Mouse (Mus musculus) midbrain, embryonic 15.5 days (tissue): ENCODE measurements around the gene Inpp5b. TPM values are rescaled to one million over a fixed set of nuclear protein-coding genes. Genes with fewer than 3 reads are reported as not detected.

Experiments used
- ATAC-seq: fragments of 200-750 bp; cut with Nextera tagmentation; replicated peaks from 2 replicates; pipeline ENCODE4 v1.8.0; 2017; ENCODE audit warnings: moderate TSS enrichment
- H3K27ac ChIP-seq: fragments of 300-500 bp; sonication (generic); 2 replicates; pipeline ENCODE4 v1.5.1; 2015; ENCODE audit warnings: mild to moderate bottlenecking, inconsistent platforms
- H3K27me3 ChIP-seq: fragments of 300-500 bp; sonication (generic); replicated peaks from 2 replicates; pipeline ENCODE4 v1.6.1; 2015; ENCODE audit warnings: inconsistent platforms
- H3K36me3 ChIP-seq: fragments of 300-500 bp; sonication (generic); replicated peaks from 2 replicates; pipeline ENCODE4 v1.6.1; 2015; ENCODE audit warnings: inconsistent platforms
- H3K4me1 ChIP-seq: fragments of 300-500 bp; sonication (generic); 2 replicates; pipeline ENCODE4 v1.6.1; 2015; ENCODE audit warnings: inconsistent platforms
- H3K4me2 ChIP-seq: fragments of 300-500 bp; sonication (generic); 2 replicates; pipeline ENCODE4 v1.6.1; 2015; ENCODE audit warnings: inconsistent platforms, mild to moderate bottlenecking, moderate library complexity
- H3K4me3 ChIP-seq: fragments of 300-500 bp; sonication (generic); 2 replicates; pipeline ENCODE4 v1.5.1; 2015; ENCODE audit warnings: mild to moderate bottlenecking, inconsistent platforms
- H3K9ac ChIP-seq: fragments of 300-500 bp; sonication (generic); 2 replicates; pipeline ENCODE4 v1.6.1; 2015; ENCODE audit warnings: mild to moderate bottlenecking, inconsistent platforms
- H3K9me3 ChIP-seq: fragments of 300-500 bp; sonication (generic); 2 replicates; pipeline ENCODE4 v1.6.1; 2016; ENCODE audit warnings: inconsistent platforms
- WGBS: fragments of 180-500 bp; shearing (Covaris S2); methylation state at CpG from one replicate; pipeline ENCODE4 v1.1.7; 2015; ENCODE audit warnings: mixed read lengths; 5-methylcytosine and 5-hydroxymethylcytosine counted together
- polyA plus RNA-seq: library from polyadenylated mRNA; unstranded; fragments of >200 nt; fragmentation: Nextera tagmentation; extraction: Ambion mirVana; gene quantifications from 2 replicates; pipeline ENCODE4 v1.2.1, GENCODE M21; 2015

Gene Inpp5b
- polyA plus RNA-seq, 1 experiment from 2014 or later: 29.1 TPM

DNA sequence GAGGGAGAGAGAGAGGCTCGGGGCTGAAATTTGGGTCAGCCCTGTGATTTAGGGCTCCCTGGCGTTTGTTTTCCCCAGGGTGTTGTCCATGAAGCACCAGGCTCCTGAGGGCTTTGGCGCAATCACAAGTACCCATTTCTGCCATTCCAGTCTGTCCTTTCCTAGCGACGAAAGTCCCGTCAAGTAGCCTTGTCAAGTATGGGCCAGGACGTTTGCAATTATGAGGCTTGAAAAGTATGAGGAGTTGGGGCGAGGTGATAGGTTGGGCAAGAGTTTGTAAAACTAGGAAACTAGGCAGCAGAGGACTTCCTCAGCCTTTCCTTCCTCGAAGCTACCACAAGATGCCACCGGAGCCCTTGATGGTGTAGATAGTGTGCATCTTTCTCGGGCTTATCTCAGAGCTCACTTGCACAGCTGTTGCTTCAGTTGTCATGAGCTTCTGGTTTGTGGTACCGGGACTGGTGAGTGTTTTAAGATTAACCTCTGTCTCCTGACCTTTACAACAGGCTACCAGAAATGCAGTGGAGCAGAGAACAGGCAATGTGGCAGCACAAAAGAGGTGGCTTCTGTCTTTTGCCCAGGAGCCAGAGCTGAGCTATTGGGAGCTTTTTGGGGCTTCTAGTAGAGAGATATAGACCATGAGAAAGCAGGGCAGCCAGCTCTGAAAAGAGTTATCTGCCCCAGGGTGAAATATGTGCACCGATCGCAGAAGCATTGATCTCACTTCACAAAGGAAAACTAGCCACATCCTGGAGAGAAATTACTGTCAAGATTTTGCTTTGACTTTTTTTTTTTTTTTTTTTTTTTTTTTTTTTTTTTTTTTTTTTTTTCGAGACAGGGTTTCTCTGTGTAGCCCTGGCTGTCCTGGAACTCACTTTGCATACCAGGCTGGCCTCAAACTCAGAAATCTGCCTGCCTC is 10.9 kb downstream of the Inpp5b start:
- H3K4me2 ChIP-seq: peak overlapping the region; percentile 95
- 17% methylated on average over 15 of the region's 15 CpGs for WGBS

DNA sequence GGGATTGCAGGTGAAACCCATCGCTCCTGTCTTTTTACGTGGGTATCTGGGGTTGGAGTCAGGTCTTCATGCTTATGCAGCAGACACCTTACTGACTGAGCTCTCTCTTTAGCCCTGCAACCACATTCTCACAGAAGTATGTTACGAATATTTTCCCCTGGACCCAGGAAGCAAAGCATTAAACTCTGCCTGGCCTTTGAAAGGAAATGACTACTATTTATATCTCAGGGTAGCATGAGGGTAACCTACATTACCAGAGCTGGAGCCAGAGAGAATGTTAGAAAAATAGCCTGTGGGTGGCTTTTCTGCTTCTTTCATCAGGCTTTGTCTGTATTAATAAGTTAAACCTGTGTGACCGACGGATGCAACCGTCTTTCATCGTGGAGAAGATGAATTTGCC is 13.9 kb downstream of the Inpp5b start:
- no peak for ATAC-seq
- H3K27ac ChIP-seq: no peak overlapping the region
- no peaks in the 10 kb centered on the region; the same call in 1 of the 2 replicates for H3K36me3 ChIP-seq
- no peaks in the 10 kb centered on the region for H3K27me3 ChIP-seq
- no peaks in the 10 kb centered on the region for H3K9me3 ChIP-seq
- no peak overlapping the region for H3K9ac ChIP-seq
- H3K4me3 ChIP-seq: no peak overlapping the region
- 65% methylated on average over 7 of the region's 7 CpGs for WGBS
- H3K4me2 ChIP-seq: no peak overlapping the region
- H3K4me1 ChIP-seq: peaks cover 16% of the 10 kb centered on the region

More for the DNA sequence above, 10.9 kb downstream of the Inpp5b start:
- H3K9me3 ChIP-seq: no peaks in the 10 kb centered on the region
- no peak overlapping the region for H3K27ac ChIP-seq
- peaks cover 16% of the 10 kb centered on the region for H3K4me1 ChIP-seq
- no peaks in the 10 kb centered on the region for H3K27me3 ChIP-seq
- H3K9ac ChIP-seq: peak overlapping the region; percentile 64
- H3K4me3 ChIP-seq: peak overlapping the region; percentile 78
- ATAC-seq: no peak
- 0 out of 2 replicates have a peak, but pooled peaks cover 1% of the 10 kb centered on the region for H3K36me3 ChIP-seq

DNA sequence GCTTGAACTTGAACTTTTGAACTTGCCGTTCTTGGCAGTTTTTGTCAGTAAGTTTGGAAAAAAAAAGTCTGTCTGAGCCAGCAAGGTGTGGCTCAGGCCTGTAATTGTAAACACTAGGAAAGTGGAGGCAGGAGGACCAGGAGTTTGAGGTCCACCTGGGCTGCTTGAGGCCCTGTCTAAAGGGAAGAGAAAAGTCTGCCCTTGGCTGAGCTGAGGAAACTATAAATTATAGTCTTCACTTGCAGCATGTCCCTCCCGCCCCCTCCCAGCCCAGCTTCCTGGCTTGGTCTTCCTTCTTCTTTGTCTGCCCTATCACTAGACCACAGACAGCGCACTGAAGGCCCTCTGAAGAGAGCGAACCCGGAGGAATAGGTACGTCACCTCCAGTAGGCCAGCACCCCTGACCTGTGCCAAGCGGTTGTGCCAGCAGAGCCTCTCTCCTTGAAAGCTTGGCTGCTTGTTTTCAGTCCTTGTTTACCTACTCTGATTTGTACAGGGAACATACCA is 17.7 kb downstream of the Inpp5b start:
- Histone ChIP-seq H3K27me3 (no peaks in the 10 kb centered on the region), H3K4me3 (no peak overlapping the region), H3K36me3 (no peaks in the 10 kb centered on the region; the same call in 1 of the 2 replicates), H3K9me3 (no peaks in the 10 kb centered on the region), H3K27ac (no peak overlapping the region), H3K9ac (no peak overlapping the region), H3K4me2 (no peak overlapping the region), H3K4me1 (no peaks in the 10 kb centered on the region)
- ATAC-seq: no peak
- 88% methylated on average over 7 of the region's 7 CpGs for WGBS

GRCm38 (mm10) chr4:124761201-124761600 is 19.6 kb downstream of the Inpp5b start:
- Histone ChIP-seq H3K36me3 (no peaks in the 10 kb centered on the region; the same call in 1 of the 2 replicates), H3K9ac (no peak overlapping the region), H3K4me1 (no peaks in the 10 kb centered on the region), H3K4me2 (no peak overlapping the region), H3K9me3 (no peaks in the 10 kb centered on the region), H3K27ac (no peak overlapping the region), H3K27me3 (no peaks in the 10 kb centered on the region), H3K4me3 (no peak overlapping the region)
- WGBS: 67% methylated on average over 1 of the region's 1 CpGs
- ATAC-seq: no peak

DNA sequence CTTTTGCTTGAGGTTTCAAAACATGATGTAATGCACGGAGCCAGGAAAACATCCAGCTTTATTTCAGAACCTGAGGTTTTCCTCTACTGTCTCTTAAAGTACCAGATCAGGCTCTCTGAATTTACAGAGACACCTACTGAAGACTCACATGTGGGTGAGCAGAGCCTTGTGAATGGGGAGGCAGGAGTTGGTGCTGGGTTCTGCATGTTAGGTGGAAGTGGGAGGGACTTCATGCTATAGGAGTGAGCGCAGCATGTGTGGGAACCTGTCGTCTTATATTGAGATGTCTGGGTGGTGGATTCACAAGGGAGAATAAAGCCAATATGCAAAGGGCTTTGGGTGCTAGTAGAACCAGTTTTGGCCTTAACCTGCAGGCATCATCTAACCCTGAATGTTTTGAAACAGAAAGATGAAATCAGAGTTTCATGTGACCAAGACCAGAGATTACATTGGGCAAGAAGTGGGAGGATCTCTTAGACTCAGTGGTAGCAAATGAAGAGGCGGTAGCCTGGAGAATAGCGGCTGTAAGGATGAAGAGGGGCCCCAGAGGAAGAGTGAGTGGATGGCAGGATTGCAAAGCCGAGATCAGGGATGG is 21.3 kb downstream of the Inpp5b start:
- Histone ChIP-seq H3K9me3 (no peaks in the 10 kb centered on the region), H3K4me1 (no peaks in the 10 kb centered on the region), H3K4me3 (no peak overlapping the region), H3K27me3 (no peaks in the 10 kb centered on the region), H3K36me3 (no peaks in the 10 kb centered on the region; the same call in 1 of the 2 replicates), H3K4me2 (no peak overlapping the region), H3K9ac (no peak overlapping the region), H3K27ac (no peak overlapping the region)
- no peak for ATAC-seq
- WGBS: 90% methylated on average over 6 of the region's 6 CpGs

DNA sequence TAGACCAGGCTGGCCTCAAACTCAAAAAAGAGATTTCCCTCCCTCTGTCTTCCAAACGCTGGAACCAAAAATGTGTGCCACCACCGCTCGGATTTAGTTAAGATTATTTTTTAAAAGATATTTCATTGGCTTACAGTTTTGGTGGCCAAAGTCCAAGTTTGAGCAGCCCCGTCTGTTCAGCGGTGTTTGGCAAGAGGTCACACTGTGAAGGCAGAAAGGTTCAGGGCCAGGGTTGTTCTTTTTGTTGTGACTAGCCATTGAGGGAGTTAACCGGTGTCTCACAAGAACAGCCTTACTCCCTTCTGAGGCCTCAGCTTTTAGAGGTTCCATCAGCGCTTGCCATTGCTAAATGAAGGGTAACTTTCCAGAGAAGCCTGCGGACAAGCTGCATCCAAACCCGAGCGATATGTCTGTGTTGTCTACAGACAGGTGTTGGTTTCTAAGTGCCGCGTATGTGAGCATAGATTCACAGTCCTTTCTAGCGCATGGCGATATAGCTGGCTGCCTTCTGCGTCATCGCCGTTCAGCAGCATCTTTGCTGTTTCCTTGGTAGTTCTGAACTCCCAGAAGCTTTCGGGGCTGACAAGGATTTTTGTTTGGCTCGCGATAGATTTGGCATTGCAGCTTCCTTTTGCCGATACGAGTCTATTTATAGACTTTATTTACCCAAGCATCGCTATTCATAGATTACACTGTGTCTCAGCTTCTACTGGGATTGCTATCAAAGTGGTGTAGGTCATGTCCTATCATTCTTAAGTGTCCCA is 24.3 kb downstream of the Inpp5b start:
- H3K4me2 ChIP-seq: no peak overlapping the region
- no peak overlapping the region for H3K27ac ChIP-seq
- 90% methylated on average over 23 of the region's 23 CpGs for WGBS
- no peak overlapping the region for H3K9ac ChIP-seq
- H3K9me3 ChIP-seq: no peaks in the 10 kb centered on the region
- no peak for ATAC-seq
- H3K4me1 ChIP-seq: no peaks in the 10 kb centered on the region
- no peaks in the 10 kb centered on the region for H3K36me3 ChIP-seq
- no peaks in the 10 kb centered on the region for H3K27me3 ChIP-seq
- no peak overlapping the region for H3K4me3 ChIP-seq

DNA sequence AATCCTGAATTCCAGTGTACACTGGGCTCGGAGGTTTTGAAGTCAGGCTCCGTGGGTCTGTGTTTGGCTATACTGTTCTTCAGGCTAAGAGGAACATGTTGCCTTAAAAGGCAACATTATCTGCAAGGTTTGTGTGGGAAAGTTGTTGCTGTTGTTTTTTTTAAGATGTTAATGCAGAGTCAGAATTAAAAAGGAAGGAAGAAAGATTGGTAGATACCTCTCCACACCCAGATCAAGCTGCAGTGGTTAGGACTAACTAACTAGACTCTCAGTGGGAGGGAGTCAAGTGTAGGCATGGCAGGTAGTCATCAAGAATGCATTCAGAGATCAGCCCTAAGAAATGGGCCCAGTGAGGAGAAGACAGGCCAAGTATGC is 24.9 kb downstream of the Inpp5b start:
- Histone ChIP-seq H3K4me1 (no peaks in the 10 kb centered on the region), H3K4me3 (no peak overlapping the region), H3K27ac (no peak overlapping the region), H3K36me3 (no peaks in the 10 kb centered on the region), H3K9me3 (no peaks in the 10 kb centered on the region), H3K9ac (no peak overlapping the region), H3K4me2 (no peak overlapping the region), H3K27me3 (no peaks in the 10 kb centered on the region)
- no peak for ATAC-seq
- WGBS: 93% methylated on average over 2 of the region's 2 CpGs

DNA sequence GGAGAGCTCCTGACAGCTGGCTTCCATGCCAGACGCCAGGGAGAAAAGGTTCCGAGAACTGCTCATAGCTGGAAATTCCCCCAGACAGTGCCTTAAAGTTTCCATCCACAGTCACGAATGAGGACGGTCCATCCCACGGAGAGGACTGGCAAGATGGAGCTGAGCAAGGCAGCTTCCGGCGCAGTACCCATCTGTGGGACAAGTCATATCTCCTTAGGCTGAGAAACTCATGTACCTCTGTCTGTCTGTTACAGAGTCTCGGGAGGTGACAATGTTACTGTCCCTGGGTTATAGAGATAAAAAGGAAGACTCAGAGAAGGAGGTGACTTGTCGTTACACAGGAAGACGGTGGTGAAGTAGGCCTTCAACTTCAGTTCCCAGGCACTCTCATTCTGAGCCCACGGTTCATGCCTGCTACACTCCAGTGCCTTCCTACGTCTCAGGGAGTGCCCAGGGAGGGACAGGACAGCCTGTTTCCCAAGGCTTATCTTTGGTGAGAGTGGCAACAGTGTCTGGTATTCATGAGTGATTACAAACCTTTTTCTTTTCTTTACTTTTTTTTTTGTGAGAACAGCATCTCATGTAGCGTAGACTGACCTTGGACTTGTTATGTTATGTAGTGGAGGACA is 27.4 kb downstream of the Inpp5b start:
- no peaks in the 10 kb centered on the region for H3K36me3 ChIP-seq
- ATAC-seq: no peak
- 90% methylated on average over 13 of the region's 13 CpGs for WGBS

DNA sequence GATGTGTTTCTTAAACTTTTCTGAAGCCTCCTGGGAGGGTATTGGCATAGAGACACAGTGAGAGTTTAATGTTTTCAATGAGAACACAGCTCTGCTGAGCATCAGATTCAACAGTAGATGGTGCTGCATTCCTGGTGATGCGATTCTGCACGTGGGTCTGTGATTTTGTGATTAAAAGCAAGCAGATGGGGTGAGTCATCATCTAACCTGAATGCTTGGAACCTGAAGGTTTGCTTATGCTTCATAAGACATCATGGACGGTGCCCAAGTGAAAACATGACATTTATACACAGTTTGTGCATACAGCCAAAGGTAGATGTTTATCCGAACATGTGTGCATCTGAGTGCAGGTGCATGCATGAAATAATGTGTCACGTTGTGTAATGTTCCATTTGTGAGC is 29.0 kb downstream of the Inpp5b start:
- Histone ChIP-seq H3K4me3 (no peak overlapping the region), H3K36me3 (no peaks in the 10 kb centered on the region), H3K9ac (no peak overlapping the region), H3K27ac (no peak overlapping the region), H3K9me3 (no peaks in the 10 kb centered on the region), H3K27me3 (no peaks in the 10 kb centered on the region), H3K4me2 (no peak overlapping the region), H3K4me1 (no peaks in the 10 kb centered on the region)
- 77% methylated on average over 5 of the region's 5 CpGs for WGBS
- ATAC-seq: no peak

More for the DNA sequence above, 27.4 kb downstream of the Inpp5b start:
- H3K9me3 ChIP-seq: no peaks in the 10 kb centered on the region
- H3K27me3 ChIP-seq: no peaks in the 10 kb centered on the region
- H3K4me2 ChIP-seq: no peak overlapping the region
- no peaks in the 10 kb centered on the region for H3K4me1 ChIP-seq
- H3K27ac ChIP-seq: no peak overlapping the region
- H3K4me3 ChIP-seq: no peak overlapping the region
- H3K9ac ChIP-seq: no peak overlapping the region

DNA sequence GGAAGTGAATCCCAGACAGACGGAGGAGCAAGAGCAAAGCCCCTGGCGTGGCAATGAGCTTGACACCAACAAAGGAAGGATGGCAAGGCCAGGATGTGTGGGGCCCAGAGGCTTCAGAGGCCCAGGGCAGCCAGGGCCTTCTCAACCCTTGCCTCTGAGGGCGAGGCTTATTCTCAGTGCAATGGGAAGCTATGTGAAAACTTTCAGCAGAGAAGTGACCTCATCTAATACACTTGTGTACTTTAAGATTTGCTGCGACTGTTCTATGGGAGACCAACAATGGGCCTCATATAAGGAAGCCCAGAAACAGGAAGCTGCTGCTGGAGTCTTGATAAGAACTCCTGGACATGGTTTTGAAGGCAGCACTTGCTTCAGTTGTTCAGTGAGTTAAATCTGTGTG is 30.5 kb downstream of the Inpp5b start:
- Histone ChIP-seq H3K9ac (no peak overlapping the region), H3K36me3 (no peaks in the 10 kb centered on the region), H3K4me2 (no peak overlapping the region), H3K27me3 (no peaks in the 10 kb centered on the region), H3K4me3 (no peak overlapping the region), H3K9me3 (no peaks in the 10 kb centered on the region), H3K4me1 (no peaks in the 10 kb centered on the region), H3K27ac (no peak overlapping the region)
- WGBS: 64% methylated on average over 4 of the region's 4 CpGs
- ATAC-seq: no peak

GRCm38 (mm10) chr4:124773449-124773848 is 31.8 kb downstream of the Inpp5b start:
- no peak overlapping the region for H3K9ac ChIP-seq
- no peaks in the 10 kb centered on the region for H3K4me1 ChIP-seq
- 75% methylated on average over 2 of the region's 2 CpGs for WGBS
- no peak for ATAC-seq
- H3K27ac ChIP-seq: no peak overlapping the region
- H3K9me3 ChIP-seq: no peaks in the 10 kb centered on the region
- no peak overlapping the region for H3K4me2 ChIP-seq
- H3K27me3 ChIP-seq: no peaks in the 10 kb centered on the region
- no peaks in the 10 kb centered on the region for H3K36me3 ChIP-seq
- H3K4me3 ChIP-seq: no peak overlapping the region

DNA sequence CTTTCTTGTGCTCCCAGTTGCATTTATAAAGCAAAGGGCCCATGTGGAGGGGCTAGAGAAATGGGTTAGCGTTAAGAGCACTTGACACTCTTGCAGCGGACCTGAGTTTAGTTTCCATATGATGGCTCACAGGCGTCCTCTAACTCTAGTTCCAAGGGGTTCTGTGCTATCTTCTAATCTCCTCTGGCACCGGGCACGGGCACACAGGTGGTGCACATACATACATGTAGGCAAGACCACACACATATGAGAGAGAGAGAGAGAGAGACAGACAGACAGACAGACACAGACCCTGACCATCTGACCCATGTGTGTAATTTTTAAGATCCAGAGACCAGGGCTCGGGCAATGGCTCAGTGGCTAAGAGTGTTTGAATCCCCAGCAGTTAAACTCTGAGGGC is 32.3 kb downstream of the Inpp5b start:
- peaks cover 4% of the 10 kb centered on the region; the same call in 1 of the 2 replicates for H3K36me3 ChIP-seq
- no peak for ATAC-seq
- H3K9me3 ChIP-seq: no peaks in the 10 kb centered on the region
- H3K4me3 ChIP-seq: no peak overlapping the region
- H3K9ac ChIP-seq: no peak overlapping the region
- no peaks in the 10 kb centered on the region for H3K4me1 ChIP-seq
- H3K4me2 ChIP-seq: no peak overlapping the region
- no peak overlapping the region for H3K27ac ChIP-seq
- no peaks in the 10 kb centered on the region for H3K27me3 ChIP-seq
- 95% methylated on average over 6 of the region's 6 CpGs for WGBS
